Mouse (Mus musculus) hindbrain, embryonic 16.5 days (tissue): ENCODE measurements around the gene Mpeg1. TPM values are rescaled to one million over a fixed set of nuclear protein-coding genes. Genes with fewer than 3 reads are reported as not detected.

ENCODE experiments used
- ATAC-seq: fragments of 200-750 bp; cut with Nextera tagmentation; 2 replicates; pipeline ENCODE4 v1.8.0; 2017; ENCODE audit warnings: moderate TSS enrichment, moderate library complexity
- H3K27ac ChIP-seq: fragments of 300-500 bp; sonication (generic); 2 replicates; pipeline ENCODE4 v1.5.1; 2014; ENCODE audit warnings: low read depth, mild to moderate bottlenecking, control low read depth, low read length, moderate library complexity
- H3K27me3 ChIP-seq: fragments of 300-500 bp; sonication (generic); replicated peaks from 2 replicates; pipeline ENCODE4 v1.6.1; 2014; ENCODE audit warnings: low read length; ENCODE audit not compliant: control insufficient read depth, insufficient read depth
- H3K36me3 ChIP-seq: fragments of 300-500 bp; sonication (generic); 2 replicates; pipeline ENCODE4 v1.6.1; 2014; ENCODE audit warnings: mild to moderate bottlenecking, low read length, moderate library complexity, mixed read lengths; ENCODE audit not compliant: control insufficient read depth, insufficient read depth
- H3K4me1 ChIP-seq: fragments of 300-500 bp; sonication (generic); 2 replicates; pipeline ENCODE4 v1.6.1; 2014; ENCODE audit warnings: low read depth, low read length; ENCODE audit not compliant: control insufficient read depth, insufficient read depth
- H3K4me2 ChIP-seq: fragments of 300-500 bp; sonication (generic); 2 replicates; pipeline ENCODE4 v1.6.1; 2014; ENCODE audit warnings: mild to moderate bottlenecking, low read length, control low read depth, moderate library complexity
- H3K4me3 ChIP-seq: fragments of 300-500 bp; sonication (generic); 2 replicates; pipeline ENCODE4 v1.5.1; 2014; ENCODE audit warnings: mild to moderate bottlenecking, low read length, control low read depth, moderate library complexity
- H3K9ac ChIP-seq: fragments of 300-500 bp; sonication (generic); 2 replicates; pipeline ENCODE4 v1.6.1; 2014; ENCODE audit warnings: low read depth, mild to moderate bottlenecking, control low read depth, low read length, moderate library complexity
- H3K9me3 ChIP-seq: fragments of 300-500 bp; sonication (generic); 2 replicates; pipeline ENCODE4 v1.6.1; 2014; ENCODE audit warnings: mild to moderate bottlenecking, low read length, moderate library complexity; ENCODE audit not compliant: control insufficient read depth
- WGBS: fragments of 180-500 bp; shearing (Covaris S2); extraction: QIAGEN DNeasy Blood & Tissue Kit; methylation state at CpG from one replicate; pipeline ENCODE4 v1.1.7; 2014; 5-methylcytosine and 5-hydroxymethylcytosine counted together
- polyA plus RNA-seq: library from polyadenylated mRNA; unstranded; fragments of >200 nt; fragmentation: Nextera tagmentation; extraction: Ambion mirVana; gene quantifications from 2 replicates; pipeline ENCODE4 v1.2.1, GENCODE M21; 2015

Mpeg1 gene
- polyA plus RNA-seq, 1 experiment from 2014 or later = 0.66 TPM

- Histone ChIP-seq H3K27me3 (no peaks in the 10 kb centered on the region), H3K9me3 (no peaks in the 10 kb centered on the region), H3K4me1 (peaks cover 24% of the 10 kb centered on the region), H3K9ac (no peak overlapping the region), H3K27ac (peak overlapping the region; percentile 52), H3K4me2 (no peak overlapping the region), H3K36me3 (peaks cover 32% of the 10 kb centered on the region), H3K4me3 (no peak overlapping the region)
- 58% methylated on average over 6 of the region's 6 CpGs for WGBS
- no peak for ATAC-seq
These were observed 26.3 kb downstream of the Mpeg1 start for GRCm38 (mm10) chr19:12486875-12487274.

GRCm38 (mm10) chr19:12487511-12488204 is 27.1 kb downstream of the Mpeg1 start:
- H3K27ac ChIP-seq = no peak overlapping the region; the same call in 1 of the 2 replicates
- no peak overlapping the region for H3K4me3 ChIP-seq
- H3K9ac ChIP-seq = no peak overlapping the region
- 80% methylated on average over 12 of the region's 12 CpGs for WGBS
- H3K27me3 ChIP-seq = no peaks in the 10 kb centered on the region
- H3K4me1 ChIP-seq = peaks cover 24% of the 10 kb centered on the region
- no peak for ATAC-seq
- no peak overlapping the region for H3K4me2 ChIP-seq
- H3K36me3 ChIP-seq = peaks cover 30% of the 10 kb centered on the region
- H3K9me3 ChIP-seq = no peaks in the 10 kb centered on the region

- H3K27me3 ChIP-seq = no peaks in the 10 kb centered on the region
- no peak overlapping the region for H3K9ac ChIP-seq
- H3K4me1 ChIP-seq = peaks cover 25% of the 10 kb centered on the region
- H3K4me2 ChIP-seq = no peak overlapping the region
- WGBS = 12% methylated on average over 9 of the region's 9 CpGs
- ATAC-seq = peak; percentile 20; the same call in 1 of the 2 replicates
- no peaks in the 10 kb centered on the region for H3K9me3 ChIP-seq
- peaks cover 23% of the 10 kb centered on the region for H3K36me3 ChIP-seq
- H3K27ac ChIP-seq = peak overlapping the region; percentile 65
- no peak overlapping the region for H3K4me3 ChIP-seq
These were observed 27.8 kb downstream of the Mpeg1 start for GRCm38 (mm10) chr19:12488205-12488966.

GRCm38 (mm10) chr19:12488969-12489674 is 28.5 kb downstream of the Mpeg1 start:
- Histone ChIP-seq H3K27me3 (no peaks in the 10 kb centered on the region), H3K9me3 (no peaks in the 10 kb centered on the region), H3K4me2 (no peak overlapping the region), H3K27ac (peak overlapping the region; percentile 65), H3K9ac (no peak overlapping the region), H3K4me3 (no peak overlapping the region), H3K4me1 (peaks cover 28% of the 10 kb centered on the region), H3K36me3 (peaks cover 21% of the 10 kb centered on the region)
- ATAC-seq = peak; percentile 81
- 2% methylated on average over 8 of the region's 8 CpGs for WGBS

GRCm38 (mm10) chr19:12489675-12490570 is 29.3 kb downstream of the Mpeg1 start:
- ATAC-seq = peak; percentile 18
- Histone ChIP-seq H3K9me3 (no peaks in the 10 kb centered on the region), H3K4me1 (peaks cover 31% of the 10 kb centered on the region), H3K36me3 (peaks cover 17% of the 10 kb centered on the region), H3K27me3 (no peaks in the 10 kb centered on the region), H3K9ac (no peak overlapping the region), H3K27ac (peak overlapping the region; percentile 65), H3K4me2 (no peak overlapping the region), H3K4me3 (no peak overlapping the region)
- 22% methylated on average over 11 of the region's 11 CpGs for WGBS

- H3K9me3 ChIP-seq = no peaks in the 10 kb centered on the region
- H3K36me3 ChIP-seq = peaks cover 15% of the 10 kb centered on the region
- H3K27ac ChIP-seq = no peak overlapping the region
- WGBS = 84% methylated on average over 7 of the region's 7 CpGs
- ATAC-seq = no peak
- H3K4me1 ChIP-seq = peaks cover 32% of the 10 kb centered on the region
- H3K27me3 ChIP-seq = no peaks in the 10 kb centered on the region
- H3K4me3 ChIP-seq = no peak overlapping the region
- no peak overlapping the region for H3K4me2 ChIP-seq
- H3K9ac ChIP-seq = no peak overlapping the region
These were observed 31.1 kb downstream of the Mpeg1 start for GRCm38 (mm10) chr19:12491636-12492035.

GRCm38 (mm10) chr19:12493453-12494186 is 33.0 kb downstream of the Mpeg1 start:
- Histone ChIP-seq H3K4me2 (no peak overlapping the region), H3K27ac (peak overlapping the region; percentile 31), H3K4me1 (peaks cover 24% of the 10 kb centered on the region), H3K9me3 (no peaks in the 10 kb centered on the region), H3K36me3 (peaks cover 15% of the 10 kb centered on the region), H3K27me3 (no peaks in the 10 kb centered on the region), H3K4me3 (no peak overlapping the region), H3K9ac (no peak overlapping the region)
- ATAC-seq = peak; percentile 31
- WGBS = 22% methylated on average over 4 of the region's 4 CpGs

- Histone ChIP-seq H3K4me2 (no peak overlapping the region), H3K9me3 (no peaks in the 10 kb centered on the region), H3K36me3 (peaks cover 15% of the 10 kb centered on the region), H3K9ac (no peak overlapping the region), H3K27ac (peak overlapping the region; percentile 31; the same call in 1 of the 2 replicates), H3K4me3 (no peak overlapping the region), H3K4me1 (peaks cover 24% of the 10 kb centered on the region), H3K27me3 (no peaks in the 10 kb centered on the region)
- WGBS = 14% methylated on average over 4 of the region's 4 CpGs
- no peak for ATAC-seq
These were observed 33.5 kb downstream of the Mpeg1 start for GRCm38 (mm10) chr19:12494187-12494458.
